Mouse (Mus musculus) CH12F3 (cell line): ENCODE data around the gene Cldn9.

ENCODE experiments used
- in situ Hi-C: fragments of 300-500 bp; cut with MboI; formaldehyde crosslinking; loops from 2 replicates; pipeline ENCODE4 v1.14.3; 2020; ENCODE audit warnings: low sequenced_read_pairs

Cldn9 gene

GRCm38 (mm10) chr17:23681086-23681485 is 2.7 kb downstream of the Cldn9 start:
- in situ Hi-C loops: no loop called here

- in situ Hi-C loops: no loop called here
These were observed 3.5 kb downstream of the Cldn9 start for GRCm38 (mm10) chr17:23680336-23680735.

GRCm38 (mm10) chr17:23679127-23679835 is 4.5 kb downstream of the Cldn9 start, which contains the start of gene Cldn6:
Gene Cldn6 (plus strand): TSS chr17:23679249.
- in situ Hi-C loops: no loop called here

GRCm38 (mm10) chr17:23677236-23677679 is 6.6 kb downstream of the Cldn9 start, which contains the start of gene Tnfrsf12a:
Gene Tnfrsf12a (minus strand): TSS chr17:23677468.
- in situ Hi-C loops: no loop called here

- in situ Hi-C loops: no loop called here
These were observed 7.3 kb downstream of the Cldn9 start for GRCm38 (mm10) chr17:23676473-23677031.

GRCm38 (mm10) chr17:23675564-23676281 is 8.1 kb downstream of the Cldn9 start:
- in situ Hi-C loops: no loop called here

GRCm38 (mm10) chr17:23675127-23675526 is 8.7 kb downstream of the Cldn9 start:
- in situ Hi-C loops: no loop called here

GRCm38 (mm10) chr17:23674271-23674952 is 9.4 kb downstream of the Cldn9 start:
- in situ Hi-C loops: no loop called here

- in situ Hi-C loops: no loop called here
These were observed 10.3 kb downstream of the Cldn9 start, which contains the start of the genes Hcfc1r1 and Thoc6 for GRCm38 (mm10) chr17:23673424-23674073. Gene Hcfc1r1 (plus strand): TSS chr17:23673596. Gene Thoc6 (minus strand): TSS chr17:23673882.

- in situ Hi-C loops: no loop called here
These were observed 11.1 kb downstream of the Cldn9 start for GRCm38 (mm10) chr17:23672761-23673160.

- in situ Hi-C loops: no loop called here
These were observed 12.3 kb downstream of the Cldn9 start for GRCm38 (mm10) chr17:23671519-23671918.

- in situ Hi-C loops: no loop called here
These were observed 13.2 kb downstream of the Cldn9 start for GRCm38 (mm10) chr17:23670516-23671074.

GRCm38 (mm10) chr17:23665511-23665910 is 18.3 kb downstream of the Cldn9 start:
- in situ Hi-C loops: no loop called here

- in situ Hi-C loops: no loop called here
These were observed 19.2 kb downstream of the Cldn9 start for GRCm38 (mm10) chr17:23664556-23665021.

GRCm38 (mm10) chr17:23661526-23661925 is 22.3 kb downstream of the Cldn9 start:
- in situ Hi-C loops: no loop called here

GRCm38 (mm10) chr17:23660876-23661200 is 23.0 kb downstream of the Cldn9 start:
- in situ Hi-C loops: no loop called here

GRCm38 (mm10) chr17:23660117-23660875 is 23.5 kb downstream of the Cldn9 start, which contains the start of gene Bicdl2:
Gene Bicdl2 (plus strand): TSS chr17:23660506.
- in situ Hi-C loops: no loop called here

GRCm38 (mm10) chr17:23658450-23658849 is 25.4 kb downstream of the Cldn9 start:
- in situ Hi-C loops: no loop called here

GRCm38 (mm10) chr17:23654410-23654809 is 29.4 kb downstream of the Cldn9 start:
- in situ Hi-C loops: no loop called here
